Mouse (Mus musculus) erythroblast, embryonic 14.5 days (primary cell): ENCODE data around the gene Hnrnpf.

Experiments
- GATA1 ChIP-seq: IDR thresholded peaks from 2 replicates; pipeline ENCODE4 v1.6.1; 2012; ENCODE audit warnings: low read length, inconsistent platforms, mixed read lengths
- TAL1 ChIP-seq: IDR thresholded peaks from 3 replicates; pipeline ENCODE4 v1.6.1; 2012; ENCODE audit warnings: low read length, inconsistent platforms, mixed read lengths

GRCm38 (mm10) chr6:117966729-117967128 lies 66.6 kb downstream of the Hnrnpf start:
- TF ChIP-seq TAL1 (no peak), GATA1 (no peak)
